Mouse (Mus musculus) adrenal gland, postnatal 14 days (tissue): ENCODE measurements around the gene Serpinb7. TPM values are rescaled to one million over a fixed set of nuclear protein-coding genes. Genes with fewer than 3 reads are reported as not detected.

ENCODE experiments used
- DNase-seq: peaks from one replicate; pipeline ENCODE4 v3.0.0; 2021; ENCODE audit warnings: mixed read lengths
- total RNA-seq: library from RNA; stranded (reverse); gene quantifications from 2 replicates; pipeline ENCODE4 v1.2.3, GENCODE M21; 2021

The Serpinb7 gene
- total RNA-seq, 1 experiment from 2014 or later, result not detected

DNA sequence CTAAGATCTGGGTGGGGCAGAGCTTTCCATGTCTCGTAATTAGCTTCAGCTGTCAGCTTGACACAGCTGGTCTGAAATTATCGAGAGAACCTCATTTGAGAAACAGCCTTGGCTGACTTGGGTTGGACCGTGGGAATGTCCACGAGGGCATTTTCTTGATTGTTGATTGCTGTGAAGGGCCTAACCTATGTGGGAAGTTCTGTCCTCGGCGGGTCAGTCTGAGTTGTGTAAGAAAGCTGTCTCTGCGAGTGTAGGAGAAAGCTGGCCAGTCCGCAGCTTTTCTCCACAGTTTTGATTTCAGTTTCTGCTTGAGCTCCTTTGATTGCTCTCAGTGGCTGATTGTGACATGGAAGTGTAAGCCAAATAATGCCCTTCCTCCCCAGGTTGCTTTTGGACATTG, 90.1 kb downstream of the Serpinb7 start:
- no peak for DNase-seq

DNA sequence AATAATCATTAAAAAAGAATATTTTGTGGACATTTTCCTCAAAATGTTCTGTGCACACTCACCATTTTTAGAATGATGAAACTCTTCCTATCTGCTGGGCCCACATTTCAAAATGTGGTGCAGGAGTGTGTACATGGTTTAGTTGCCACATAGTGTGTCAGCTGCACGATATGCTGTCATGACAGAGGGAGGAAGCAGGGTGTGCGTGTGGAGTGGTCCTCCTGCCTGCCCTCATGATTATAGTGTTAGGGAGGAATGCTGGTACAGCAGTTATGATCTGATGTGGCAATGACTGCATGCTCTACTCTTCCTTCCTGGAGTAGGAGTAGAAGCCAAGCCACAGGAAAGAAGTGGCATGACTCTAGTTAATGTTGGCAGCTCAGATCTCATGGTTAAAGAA, 97.3 kb downstream of the Serpinb7 start:
- no peak for DNase-seq

DNA sequence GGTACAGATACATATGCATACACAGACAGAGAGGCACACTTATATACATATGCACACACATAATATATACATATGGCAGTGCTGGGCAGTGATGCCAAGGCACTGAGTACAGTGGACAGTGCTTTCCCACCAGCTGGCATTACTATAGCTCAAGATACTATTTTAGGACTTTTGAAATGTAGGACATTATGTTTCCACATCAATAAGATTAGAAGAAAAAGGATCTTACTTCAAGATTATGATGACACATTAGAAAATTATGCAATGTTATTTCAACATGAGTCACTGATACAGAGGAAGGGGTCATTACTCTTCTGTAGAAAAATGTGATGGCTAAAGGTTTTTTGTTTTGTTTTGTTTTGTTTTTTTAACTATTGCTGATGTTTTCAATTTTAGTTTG, 102.6 kb downstream of the Serpinb7 start:
- DNase-seq, result no peak

Other genes starting within 250 kb of the Serpinb7 start
- gene Serpinb3b, start 121.3 kb upstream of the Serpinb7 start, total RNA-seq, result not detected in 2 replicates
- gene Serpinb3c, start 121.3 kb upstream of the Serpinb7 start, total RNA-seq, result not detected in 2 replicates
- gene Serpinb11, start 38.5 kb upstream of the Serpinb7 start, total RNA-seq, result not detected in 2 replicates
- gene Serpinb2, start 111.8 kb downstream of the Serpinb7 start, total RNA-seq, result 0.41 and 0.49 TPM in 2 replicates
- 4.0 and 6.0 TPM in 2 replicates for gene Serpinb8, start 190.4 kb downstream of the Serpinb7 start, total RNA-seq